Mouse (Mus musculus): ENCODE measurements around the gene Car2. TPM values are rescaled to one million over a fixed set of nuclear protein-coding genes. Genes with fewer than 3 reads are reported as not detected.

Gene Car2
- polyA plus RNA-seq (2016; fragmentation: Nextera tagmentation; extraction: Ambion mirVana) = 86.4 and 89.7 TPM in 2 replicates

- H3K9me3 ChIP-seq (replicated peaks) = no peaks in the 10 kb centered on the region
- peaks cover 16% of the 10 kb centered on the region for H3K4me1 ChIP-seq
- no peaks in the 10 kb centered on the region for H3K36me3 ChIP-seq
- peaks cover 16% of the 10 kb centered on the region for H3K27me3 ChIP-seq (ENCODE audit: low read depth, poor library complexity, severe bottlenecking)
- WGBS = under 1% methylated on average over 95 of the region's 95 CpGs
- peak; percentile 79 for DNase-seq (ENCODE audit: low spot score)
- H3K27ac ChIP-seq (replicated peaks) = peak within 1 kb of the TSS; percentile 91
- H3K4me3 ChIP-seq = peak within 1 kb of the TSS; percentile 81
Observed at GRCm38 (mm10) chr3:14886102-14887098, at the start of gene Car2. Gene Car2 (plus strand): TSS chr3:14886273.

GRCm38 (mm10) chr3:14838936-14839335 lies 47.1 kb upstream of the Car2 start:
- Histone ChIP-seq H3K36me3 (no peaks in the 10 kb centered on the region), H3K27ac (replicated peaks) (no peak overlapping the region), H3K9me3 (replicated peaks) (no peaks in the 10 kb centered on the region), H3K4me1 (no peaks in the 10 kb centered on the region), H3K27me3 (ENCODE audit: low read depth, poor library complexity, severe bottlenecking) (no peaks in the 10 kb centered on the region), H3K4me3 (no peak overlapping the region)
- no peak for DNase-seq (ENCODE audit: low spot score)
- 89% methylated on average over 1 of the region's 1 CpGs for WGBS

GRCm38 (mm10) chr3:14839466-14840118 lies 46.5 kb upstream of the Car2 start:
- Histone ChIP-seq H3K36me3 (no peaks in the 10 kb centered on the region), H3K27me3 (ENCODE audit: low read depth, poor library complexity, severe bottlenecking) (no peaks in the 10 kb centered on the region), H3K27ac (replicated peaks) (no peak overlapping the region), H3K4me1 (no peaks in the 10 kb centered on the region), H3K9me3 (replicated peaks) (no peaks in the 10 kb centered on the region), H3K4me3 (no peak overlapping the region)
- WGBS = 83% methylated on average over 3 of the region's 3 CpGs
- no peak for DNase-seq (ENCODE audit: low spot score)

GRCm38 (mm10) chr3:14848587-14849254 lies 37.4 kb upstream of the Car2 start:
- WGBS = 94% methylated on average over 2 of the region's 2 CpGs
- H3K9me3 ChIP-seq (replicated peaks) = no peaks in the 10 kb centered on the region
- H3K27ac ChIP-seq (replicated peaks) = no peak overlapping the region
- no peak for DNase-seq (ENCODE audit: low spot score)
- no peaks in the 10 kb centered on the region for H3K27me3 ChIP-seq (ENCODE audit: low read depth, poor library complexity, severe bottlenecking)
- no peaks in the 10 kb centered on the region for H3K4me1 ChIP-seq
- no peaks in the 10 kb centered on the region for H3K36me3 ChIP-seq
- no peak overlapping the region for H3K4me3 ChIP-seq

- Histone ChIP-seq H3K27me3 (ENCODE audit: low read depth, poor library complexity, severe bottlenecking) (no peaks in the 10 kb centered on the region), H3K36me3 (no peaks in the 10 kb centered on the region), H3K9me3 (replicated peaks) (no peaks in the 10 kb centered on the region), H3K4me3 (no peak overlapping the region), H3K4me1 (no peaks in the 10 kb centered on the region), H3K27ac (replicated peaks) (no peak overlapping the region)
- 79% methylated on average over 5 of the region's 5 CpGs for WGBS
- DNase-seq (ENCODE audit: low spot score) = no peak
Observed at GRCm38 (mm10) chr3:14853966-14854365, 32.1 kb upstream of the Car2 start.

- Histone ChIP-seq H3K4me1 (no peaks in the 10 kb centered on the region), H3K9me3 (replicated peaks) (no peaks in the 10 kb centered on the region), H3K36me3 (no peaks in the 10 kb centered on the region), H3K4me3 (no peak overlapping the region), H3K27ac (replicated peaks) (no peak overlapping the region), H3K27me3 (ENCODE audit: low read depth, poor library complexity, severe bottlenecking) (no peaks in the 10 kb centered on the region)
- WGBS = 88% methylated on average over 1 of the region's 1 CpGs
- no peak for DNase-seq (ENCODE audit: low spot score)
Observed at GRCm38 (mm10) chr3:14854446-14854845, 31.6 kb upstream of the Car2 start.

GRCm38 (mm10) chr3:14857874-14858273 lies 28.2 kb upstream of the Car2 start:
- Histone ChIP-seq H3K4me1 (peaks cover 17% of the 10 kb centered on the region), H3K27ac (replicated peaks) (no peak overlapping the region), H3K36me3 (no peaks in the 10 kb centered on the region), H3K9me3 (replicated peaks) (no peaks in the 10 kb centered on the region), H3K4me3 (no peak overlapping the region), H3K27me3 (ENCODE audit: low read depth, poor library complexity, severe bottlenecking) (no peaks in the 10 kb centered on the region)
- 79% methylated on average over 3 of the region's 3 CpGs for WGBS
- no peak for DNase-seq (ENCODE audit: low spot score)

GRCm38 (mm10) chr3:14860291-14860690 lies 25.8 kb upstream of the Car2 start:
- Histone ChIP-seq H3K27ac (replicated peaks) (no peak overlapping the region), H3K4me3 (no peak overlapping the region), H3K4me1 (peaks cover 25% of the 10 kb centered on the region), H3K27me3 (ENCODE audit: low read depth, poor library complexity, severe bottlenecking) (no peaks in the 10 kb centered on the region), H3K9me3 (replicated peaks) (no peaks in the 10 kb centered on the region), H3K36me3 (no peaks in the 10 kb centered on the region)
- 80% methylated on average over 3 of the region's 3 CpGs for WGBS
- DNase-seq (ENCODE audit: low spot score) = no peak

GRCm38 (mm10) chr3:14861165-14861564 lies 24.9 kb upstream of the Car2 start:
- WGBS = 80% methylated on average over 1 of the region's 1 CpGs
- Histone ChIP-seq H3K36me3 (no peaks in the 10 kb centered on the region), H3K27me3 (ENCODE audit: low read depth, poor library complexity, severe bottlenecking) (no peaks in the 10 kb centered on the region), H3K4me1 (peaks cover 25% of the 10 kb centered on the region), H3K4me3 (no peak overlapping the region), H3K27ac (replicated peaks) (no peak overlapping the region), H3K9me3 (replicated peaks) (no peaks in the 10 kb centered on the region)
- DNase-seq (ENCODE audit: low spot score) = no peak

- Histone ChIP-seq H3K4me1 (peaks cover 25% of the 10 kb centered on the region), H3K27me3 (ENCODE audit: low read depth, poor library complexity, severe bottlenecking) (no peaks in the 10 kb centered on the region), H3K27ac (replicated peaks) (peak overlapping the region; percentile 90; the same call in 1 of the 2 replicates), H3K4me3 (peak overlapping the region; percentile 58), H3K36me3 (no peaks in the 10 kb centered on the region), H3K9me3 (replicated peaks) (no peaks in the 10 kb centered on the region)
- 25% methylated on average over 4 of the region's 4 CpGs for WGBS
- no peak for DNase-seq (ENCODE audit: low spot score)
Observed at GRCm38 (mm10) chr3:14861787-14862186, 24.3 kb upstream of the Car2 start.

GRCm38 (mm10) chr3:14862654-14863021 lies 23.4 kb upstream of the Car2 start:
- Histone ChIP-seq H3K9me3 (replicated peaks) (no peaks in the 10 kb centered on the region), H3K36me3 (no peaks in the 10 kb centered on the region), H3K27ac (replicated peaks) (peak overlapping the region; percentile 90), H3K4me1 (peaks cover 25% of the 10 kb centered on the region), H3K4me3 (peak overlapping the region; percentile 58), H3K27me3 (ENCODE audit: low read depth, poor library complexity, severe bottlenecking) (no peaks in the 10 kb centered on the region)
- 0% methylated on average over 9 of the region's 9 CpGs for WGBS
- DNase-seq (ENCODE audit: low spot score) = no peak

- Histone ChIP-seq H3K27me3 (ENCODE audit: low read depth, poor library complexity, severe bottlenecking) (no peaks in the 10 kb centered on the region), H3K9me3 (replicated peaks) (no peaks in the 10 kb centered on the region), H3K4me3 (peak within 1 kb of the TSS; percentile 58), H3K4me1 (peaks cover 25% of the 10 kb centered on the region), H3K36me3 (no peaks in the 10 kb centered on the region), H3K27ac (replicated peaks) (peak within 1 kb of the TSS; percentile 90)
- DNase-seq (ENCODE audit: low spot score) = peak; percentile 83
- under 1% methylated on average over 18 of the region's 18 CpGs for WGBS
Observed at GRCm38 (mm10) chr3:14863022-14863711, 22.9 kb upstream of the Car2 start, which contains the start of gene Car3. Gene Car3 (plus strand): TSS chr3:14863512.

Measured in midbrain, embryonic 10.5 days (tissue).